Mouse (Mus musculus): ENCODE measurements around the gene Miga1. TPM values are rescaled to one million over a fixed set of nuclear protein-coding genes. Genes with fewer than 3 reads are reported as not detected.

Gene Miga1
- polyA plus RNA-seq, 1 experiment: 6.7 TPM

GRCm38 (mm10) chr3:152271876-152272275 is 68.3 kb downstream of the Miga1 start:
- H3K27me3 ChIP-seq (ENCODE audit: control insufficient read depth, insufficient read depth, low read length): no peaks in the 10 kb centered on the region
- WGBS: 83% methylated on average over 6 of the region's 6 CpGs
- no peak overlapping the region for H3K27ac ChIP-seq (ENCODE audit: insufficient read depth, low read depth, low read length)
- H3K4me1 ChIP-seq (ENCODE audit: control insufficient read depth, insufficient read depth, insufficient read length, low read length): no peaks in the 10 kb centered on the region
- no peak overlapping the region for H3K4me3 ChIP-seq (ENCODE audit: low read depth, low read length)
- TF ChIP-seq CTCF (IDR thresholded peaks at IDR 0.05; ENCODE audit: extremely low read depth, insufficient read length, insufficient replicate concordance, low read depth, low read length): no peak
- no peak for TF ChIP-seq POLR2A (IDR thresholded peaks at IDR 0.05; ENCODE audit: low read depth, low read length)
- no peaks in the 10 kb centered on the region for H3K36me3 ChIP-seq (ENCODE audit: control insufficient read depth, insufficient read depth, low read length)

DNA sequence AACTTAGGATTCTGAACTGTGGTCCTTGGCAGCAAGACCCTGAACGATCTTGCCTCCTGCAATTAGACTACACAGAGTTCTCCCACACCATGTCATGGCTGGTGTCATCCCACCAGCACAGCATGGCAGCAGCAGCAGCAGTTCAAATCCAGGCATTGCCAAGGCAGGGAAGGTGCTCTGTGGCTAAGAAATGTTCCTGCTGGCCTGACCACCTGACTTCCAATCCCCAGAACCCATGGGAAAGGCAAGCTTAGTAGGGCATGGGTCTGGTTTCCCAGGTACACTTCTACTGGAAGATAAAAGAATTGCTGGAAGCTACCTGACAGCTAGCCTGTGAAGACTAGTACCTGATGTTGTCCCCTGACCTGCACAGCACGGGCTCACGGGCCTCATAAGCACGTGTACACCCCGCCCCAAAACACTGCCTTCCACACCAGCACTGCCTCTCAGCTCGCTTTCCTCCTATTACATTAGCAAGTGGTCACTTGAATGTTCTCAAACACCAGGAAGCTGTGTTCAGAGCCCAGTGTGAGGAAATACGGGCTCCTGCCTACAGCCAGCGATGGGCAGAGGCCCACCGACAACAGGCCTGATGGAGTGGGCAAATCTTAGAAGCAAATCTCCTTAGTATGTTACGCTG is 69.0 kb downstream of the Miga1 start:
- TF ChIP-seq CTCF (IDR thresholded peaks at IDR 0.05; ENCODE audit: extremely low read depth, insufficient read length, insufficient replicate concordance, low read depth, low read length) (no peak), POLR2A (IDR thresholded peaks at IDR 0.05; ENCODE audit: low read depth, low read length) (no peak)
- no peaks in the 10 kb centered on the region for H3K4me1 ChIP-seq (ENCODE audit: control insufficient read depth, insufficient read depth, insufficient read length, low read length)
- no peaks in the 10 kb centered on the region for H3K36me3 ChIP-seq (ENCODE audit: control insufficient read depth, insufficient read depth, low read length)
- H3K4me3 ChIP-seq (ENCODE audit: low read depth, low read length): no peak overlapping the region
- 87% methylated on average over 10 of the region's 10 CpGs for WGBS
- H3K27ac ChIP-seq (ENCODE audit: insufficient read depth, low read depth, low read length): no peak overlapping the region
- no peaks in the 10 kb centered on the region for H3K27me3 ChIP-seq (ENCODE audit: control insufficient read depth, insufficient read depth, low read length)

DNA sequence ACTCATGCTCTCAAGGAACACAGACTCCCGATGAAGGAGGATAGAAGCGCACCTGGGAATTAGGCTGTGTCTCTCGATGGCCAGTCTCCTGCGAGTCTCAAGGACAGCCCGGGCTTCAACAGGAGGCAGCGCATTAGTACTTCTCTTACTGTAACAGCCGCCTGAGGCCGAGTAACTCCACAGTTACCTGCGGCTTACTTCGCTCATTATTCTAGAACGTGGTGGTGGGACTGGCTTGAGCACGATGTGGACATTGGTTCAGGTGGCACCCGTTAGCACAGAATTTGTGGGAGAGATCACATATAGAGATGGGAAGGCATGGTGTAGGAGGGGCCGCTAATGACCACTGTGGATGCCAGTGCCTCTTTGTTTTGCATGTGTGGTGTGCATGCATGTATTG is 72.1 kb downstream of the Miga1 start:
- WGBS: 93% methylated on average over 14 of the region's 14 CpGs
- H3K4me3 ChIP-seq (ENCODE audit: low read depth, low read length): no peak overlapping the region
- no peaks in the 10 kb centered on the region; the same call in 1 of the 2 replicates for H3K4me1 ChIP-seq (ENCODE audit: control insufficient read depth, insufficient read depth, insufficient read length, low read length)
- H3K27me3 ChIP-seq (ENCODE audit: control insufficient read depth, insufficient read depth, low read length): peaks cover 4% of the 10 kb centered on the region; the same call in 1 of the 2 replicates
- no peak for TF ChIP-seq CTCF (IDR thresholded peaks at IDR 0.05; ENCODE audit: extremely low read depth, insufficient read length, insufficient replicate concordance, low read depth, low read length)
- TF ChIP-seq POLR2A (IDR thresholded peaks at IDR 0.05; ENCODE audit: low read depth, low read length): no peak
- no peaks in the 10 kb centered on the region for H3K36me3 ChIP-seq (ENCODE audit: control insufficient read depth, insufficient read depth, low read length)
- no peak overlapping the region for H3K27ac ChIP-seq (ENCODE audit: insufficient read depth, low read depth, low read length)

DNA sequence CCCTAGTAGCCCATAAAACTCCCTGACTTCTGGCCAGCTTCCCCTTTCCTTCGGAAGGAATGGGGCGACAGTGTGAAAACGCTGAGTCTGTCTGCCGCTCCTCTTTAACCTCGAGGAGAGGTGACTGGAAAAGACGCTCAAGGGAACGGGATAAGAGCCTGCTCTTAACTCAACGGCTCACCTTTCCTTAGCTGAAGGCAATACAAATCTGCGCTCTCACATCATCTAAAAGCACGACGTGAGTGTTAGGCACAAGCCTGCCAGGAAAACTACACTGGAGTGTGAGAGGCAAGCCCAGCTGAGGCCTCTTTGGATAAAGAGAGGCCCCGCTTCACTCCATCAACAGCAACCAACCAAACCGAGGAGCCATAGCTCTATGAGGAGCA is 74.2 kb downstream of the Miga1 start, which contains the start of gene Nexn:
Gene Nexn, minus strand, starts transcription at position 315 of the 386 bp plus-strand sequence.
- H3K4me3 ChIP-seq (ENCODE audit: low read depth, low read length): peak within 1 kb of the TSS; percentile 72
- H3K36me3 ChIP-seq (ENCODE audit: control insufficient read depth, insufficient read depth, low read length): no peaks in the 10 kb centered on the region
- WGBS: 10% methylated on average over 13 of the region's 13 CpGs
- H3K4me1 ChIP-seq (ENCODE audit: control insufficient read depth, insufficient read depth, insufficient read length, low read length): peaks cover 8% of the 10 kb centered on the region
- peak within 1 kb of the TSS; percentile 48 for H3K27ac ChIP-seq (ENCODE audit: insufficient read depth, low read depth, low read length)
- peaks cover 4% of the 10 kb centered on the region; the same call in 1 of the 2 replicates for H3K27me3 ChIP-seq (ENCODE audit: control insufficient read depth, insufficient read depth, low read length)
- TF ChIP-seq POLR2A (IDR thresholded peaks at IDR 0.05; ENCODE audit: low read depth, low read length): no peak
- TF ChIP-seq CTCF (IDR thresholded peaks at IDR 0.05; ENCODE audit: extremely low read depth, insufficient read length, insufficient replicate concordance, low read depth, low read length): no peak

GRCm38 (mm10) chr3:152265351-152266035 is 74.7 kb downstream of the Miga1 start:
- H3K4me1 ChIP-seq (ENCODE audit: control insufficient read depth, insufficient read depth, insufficient read length, low read length): peaks cover 8% of the 10 kb centered on the region
- 2% methylated on average over 63 of the region's 63 CpGs for WGBS
- no peak for TF ChIP-seq CTCF (IDR thresholded peaks at IDR 0.05; ENCODE audit: extremely low read depth, insufficient read length, insufficient replicate concordance, low read depth, low read length)
- TF ChIP-seq POLR2A (IDR thresholded peaks at IDR 0.05; ENCODE audit: low read depth, low read length): 0 out of 2 replicates have a peak, but pooled peaks have one; percentile 8
- no peaks in the 10 kb centered on the region for H3K36me3 ChIP-seq (ENCODE audit: control insufficient read depth, insufficient read depth, low read length)
- peak overlapping the region; percentile 72 for H3K4me3 ChIP-seq (ENCODE audit: low read depth, low read length)
- H3K27me3 ChIP-seq (ENCODE audit: control insufficient read depth, insufficient read depth, low read length): peaks cover 4% of the 10 kb centered on the region; the same call in 1 of the 2 replicates
- peak overlapping the region; percentile 48 for H3K27ac ChIP-seq (ENCODE audit: insufficient read depth, low read depth, low read length)

DNA sequence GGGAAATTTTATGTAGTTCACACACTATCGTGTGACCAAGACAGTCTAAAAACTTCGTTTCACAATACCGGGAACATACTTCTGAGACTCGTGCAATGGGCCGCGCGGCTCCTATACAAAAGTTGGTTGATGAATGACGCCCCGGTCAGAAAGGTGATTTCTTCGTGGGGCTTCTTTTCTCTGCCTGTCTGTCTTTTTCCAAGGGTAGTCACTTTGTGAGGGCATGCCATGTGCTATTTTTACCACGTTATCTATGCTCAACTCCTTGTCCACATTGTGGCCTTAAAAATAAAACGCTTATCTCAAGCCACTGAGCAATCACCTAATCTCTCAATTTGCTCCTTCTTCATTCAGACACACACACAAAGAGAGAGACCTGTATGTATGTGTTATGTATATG is 75.4 kb downstream of the Miga1 start:
- Histone ChIP-seq H3K27me3 (ENCODE audit: control insufficient read depth, insufficient read depth, low read length) (peaks cover 4% of the 10 kb centered on the region; the same call in 1 of the 2 replicates), H3K36me3 (ENCODE audit: control insufficient read depth, insufficient read depth, low read length) (no peaks in the 10 kb centered on the region), H3K27ac (ENCODE audit: insufficient read depth, low read depth, low read length) (0 out of 2 replicates have a peak overlapping the region, but pooled peaks have one; percentile 46), H3K4me1 (ENCODE audit: control insufficient read depth, insufficient read depth, insufficient read length, low read length) (peaks cover 8% of the 10 kb centered on the region), H3K4me3 (ENCODE audit: low read depth, low read length) (no peak overlapping the region)
- TF ChIP-seq CTCF (IDR thresholded peaks at IDR 0.05; ENCODE audit: extremely low read depth, insufficient read length, insufficient replicate concordance, low read depth, low read length) (no peak), POLR2A (IDR thresholded peaks at IDR 0.05; ENCODE audit: low read depth, low read length) (no peak)
- WGBS: 74% methylated on average over 12 of the region's 12 CpGs

DNA sequence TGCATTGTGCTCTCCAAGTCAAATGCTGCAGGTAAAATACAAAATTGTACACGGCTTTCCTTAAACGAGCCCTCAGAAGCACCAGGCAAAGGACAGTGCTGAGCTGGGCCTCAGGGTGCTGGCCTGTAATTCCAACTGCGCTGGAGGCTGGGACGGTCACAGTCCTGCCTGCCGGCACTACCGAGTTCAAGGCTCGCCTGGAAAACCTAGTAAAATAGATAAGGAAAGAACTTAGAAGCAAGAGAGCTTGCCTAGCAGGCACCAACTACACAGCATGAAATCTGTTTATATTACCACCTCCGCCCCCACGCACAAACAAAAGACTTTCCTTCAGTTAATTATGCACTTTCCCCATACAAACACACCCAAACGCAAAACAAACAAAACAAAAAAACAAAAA is 75.8 kb downstream of the Miga1 start:
- Histone ChIP-seq H3K27me3 (ENCODE audit: control insufficient read depth, insufficient read depth, low read length) (peaks cover 4% of the 10 kb centered on the region; the same call in 1 of the 2 replicates), H3K4me1 (ENCODE audit: control insufficient read depth, insufficient read depth, insufficient read length, low read length) (peaks cover 8% of the 10 kb centered on the region), H3K4me3 (ENCODE audit: low read depth, low read length) (peak overlapping the region; percentile 36; the same call in 1 of the 2 replicates), H3K36me3 (ENCODE audit: control insufficient read depth, insufficient read depth, low read length) (no peaks in the 10 kb centered on the region), H3K27ac (ENCODE audit: insufficient read depth, low read depth, low read length) (no peak overlapping the region)
- 70% methylated on average over 10 of the region's 10 CpGs for WGBS
- TF ChIP-seq CTCF (IDR thresholded peaks at IDR 0.05; ENCODE audit: extremely low read depth, insufficient read length, insufficient replicate concordance, low read depth, low read length) (no peak), POLR2A (IDR thresholded peaks at IDR 0.05; ENCODE audit: low read depth, low read length) (no peak)
